Mouse (Mus musculus) neural tube, embryonic 14.5 days (tissue): ENCODE results near the gene Mapt. TPM values are rescaled to one million over a fixed set of nuclear protein-coding genes. Genes with fewer than 3 reads are reported as not detected.

Experiments used
- ATAC-seq: fragments of 200-750 bp; cut with Nextera tagmentation; 2 replicates; pipeline ENCODE4 v1.8.0; 2017; ENCODE audit warnings: low read depth, mild to moderate bottlenecking, moderate TSS enrichment, moderate library complexity
- H3K27ac ChIP-seq: fragments of 300-500 bp; sonication (generic); 2 replicates; pipeline ENCODE4 v1.5.1; 2014; ENCODE audit warnings: low read depth, mild to moderate bottlenecking, control low read depth, low read length, moderate library complexity, mixed read lengths
- H3K27me3 ChIP-seq: fragments of 300-500 bp; sonication (generic); 2 replicates; pipeline ENCODE4 v1.6.1; 2014; ENCODE audit warnings: low read length; ENCODE audit not compliant: control insufficient read depth, insufficient read depth
- H3K36me3 ChIP-seq: fragments of 300-500 bp; sonication (generic); 2 replicates; pipeline ENCODE4 v1.6.1; 2014; ENCODE audit warnings: low read length, mixed read lengths; ENCODE audit not compliant: control insufficient read depth, insufficient read depth
- H3K4me1 ChIP-seq: fragments of 300-500 bp; sonication (generic); 2 replicates; pipeline ENCODE4 v1.6.1; 2014; ENCODE audit warnings: low read length; ENCODE audit not compliant: control insufficient read depth, insufficient read depth
- H3K4me2 ChIP-seq: fragments of 300-500 bp; sonication (generic); 2 replicates; pipeline ENCODE4 v1.6.1; 2014; ENCODE audit warnings: mild to moderate bottlenecking, low read depth, low read length, control low read depth
- H3K4me3 ChIP-seq: fragments of 300-500 bp; sonication (generic); 2 replicates; pipeline ENCODE4 v1.5.1; 2014; ENCODE audit warnings: low read depth, low read length, control low read depth, mixed read lengths
- H3K9ac ChIP-seq: fragments of 300-500 bp; sonication (generic); replicated peaks from 2 replicates; pipeline ENCODE4 v1.6.1; 2014; ENCODE audit warnings: low read depth, mild to moderate bottlenecking, control low read depth, low read length, mixed read lengths
- H3K9me3 ChIP-seq: fragments of 300-500 bp; sonication (generic); 2 replicates; pipeline ENCODE4 v1.6.1; 2016; ENCODE audit warnings: low read length; ENCODE audit not compliant: control insufficient read depth
- WGBS: fragments of 180-500 bp; shearing (Covaris S2); extraction: QIAGEN DNeasy Blood & Tissue Kit; methylation state at CpG from one replicate; pipeline ENCODE4 v1.1.7; 2014; 5-methylcytosine and 5-hydroxymethylcytosine counted together
- polyA plus RNA-seq: library from polyadenylated mRNA; unstranded; fragments of >200 nt; fragmentation: Nextera tagmentation; extraction: Ambion mirVana; gene quantifications from 2 replicates; pipeline ENCODE4 v1.2.1, GENCODE M21; 2014

Mapt gene
- polyA plus RNA-seq, 1 experiment from 2014 or later = 1,009 TPM

GRCm38 (mm10) chr11:104295656-104296055, 64.5 kb downstream of the Mapt start:
- Histone ChIP-seq H3K9me3 (no peaks in the 10 kb centered on the region), H3K4me3 (no peak overlapping the region), H3K4me2 (no peak overlapping the region), H3K9ac (no peak overlapping the region), H3K36me3 (peaks cover 23% of the 10 kb centered on the region), H3K4me1 (no peaks in the 10 kb centered on the region), H3K27ac (no peak overlapping the region), H3K27me3 (no peaks in the 10 kb centered on the region)
- 36% methylated on average over 6 of the region's 6 CpGs for WGBS
- ATAC-seq = no peak

DNA sequence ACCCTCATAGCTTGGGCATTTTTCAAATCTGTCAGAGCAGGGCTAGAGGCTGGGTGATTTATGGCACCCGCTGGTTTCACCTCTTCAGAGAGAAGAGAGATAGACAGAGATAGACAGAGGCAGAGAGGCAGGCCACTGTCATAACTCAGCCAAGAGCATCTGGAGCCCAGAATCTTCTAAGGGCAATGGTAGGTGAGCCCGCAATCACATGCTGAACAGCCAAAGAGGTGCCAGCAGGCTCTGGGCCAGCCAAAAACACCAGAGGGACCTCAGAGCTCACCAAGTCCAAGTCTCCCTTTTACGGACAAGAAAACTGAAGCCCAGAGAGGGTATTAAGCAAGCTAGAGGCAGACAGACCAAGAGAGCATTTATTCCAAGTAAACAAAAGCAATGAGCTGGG, 66.5 kb downstream of the Mapt start:
- Histone ChIP-seq H3K9me3 (no peaks in the 10 kb centered on the region), H3K27me3 (no peaks in the 10 kb centered on the region), H3K4me3 (no peak overlapping the region), H3K9ac (no peak overlapping the region), H3K4me1 (no peaks in the 10 kb centered on the region), H3K27ac (no peak overlapping the region), H3K36me3 (peaks cover 23% of the 10 kb centered on the region), H3K4me2 (no peak overlapping the region)
- 76% methylated on average over 3 of the region's 3 CpGs for WGBS
- ATAC-seq = no peak

- peaks cover 22% of the 10 kb centered on the region for H3K36me3 ChIP-seq
- no peak overlapping the region for H3K27ac ChIP-seq
- WGBS = 54% methylated on average over 12 of the region's 12 CpGs
- no peaks in the 10 kb centered on the region for H3K27me3 ChIP-seq
- no peak for ATAC-seq
- no peak overlapping the region for H3K9ac ChIP-seq
- H3K9me3 ChIP-seq = no peaks in the 10 kb centered on the region
- H3K4me2 ChIP-seq = no peak overlapping the region
- no peak overlapping the region for H3K4me3 ChIP-seq
- no peaks in the 10 kb centered on the region for H3K4me1 ChIP-seq
Measured at GRCm38 (mm10) chr11:104302628-104303027, 71.4 kb downstream of the Mapt start.

DNA sequence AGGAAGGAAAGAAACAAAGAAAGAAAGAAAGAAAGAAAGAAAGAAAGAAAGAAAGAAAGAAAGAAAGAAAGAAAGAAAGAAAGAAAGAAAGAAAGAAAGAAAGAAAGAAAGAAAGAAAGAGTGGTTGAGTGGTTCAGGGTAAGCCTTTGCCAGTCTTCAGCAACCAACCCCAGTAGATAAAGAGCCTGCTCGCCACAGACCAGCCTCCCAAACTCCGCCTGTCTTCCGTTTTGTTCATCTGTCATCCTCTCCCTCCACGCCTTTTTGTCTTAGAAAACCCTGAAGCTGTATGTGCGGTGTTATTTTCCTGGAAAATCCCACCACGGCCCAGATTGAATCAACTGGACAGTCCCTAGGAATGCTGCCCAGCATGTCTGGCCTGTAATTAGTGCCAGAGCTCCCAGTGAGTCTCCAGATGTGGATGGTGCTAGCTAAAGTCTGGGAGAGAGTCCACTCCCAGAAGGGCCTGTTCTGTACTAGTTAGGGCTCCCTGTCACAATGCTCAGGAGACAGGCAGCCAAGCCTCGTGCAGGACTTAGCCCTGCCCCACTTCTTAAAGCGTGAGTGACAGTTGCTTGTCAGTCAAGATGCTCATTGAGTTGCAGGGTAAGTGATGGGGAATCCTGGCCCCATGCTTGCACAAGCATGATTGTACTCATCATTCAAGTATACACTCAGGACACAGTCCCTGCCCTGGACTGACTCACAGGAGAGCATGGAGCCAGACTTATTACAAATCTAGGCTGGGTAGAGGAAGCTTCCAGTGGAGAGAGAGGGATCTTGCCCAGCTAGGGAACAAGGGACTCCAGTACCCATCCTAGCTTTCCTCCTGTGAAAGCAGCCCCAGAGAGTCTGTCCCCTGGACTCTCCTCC, 72.1 kb downstream of the Mapt start:
- no peak for ATAC-seq
- Histone ChIP-seq H3K9me3 (no peaks in the 10 kb centered on the region), H3K9ac (no peak overlapping the region), H3K36me3 (peaks cover 21% of the 10 kb centered on the region), H3K27me3 (no peaks in the 10 kb centered on the region), H3K4me3 (no peak overlapping the region), H3K4me1 (no peaks in the 10 kb centered on the region), H3K4me2 (no peak overlapping the region), H3K27ac (no peak overlapping the region)
- 72% methylated on average over 8 of the region's 8 CpGs for WGBS

- no peak overlapping the region for H3K4me3 ChIP-seq
- no peaks in the 10 kb centered on the region for H3K4me1 ChIP-seq
- no peak overlapping the region for H3K4me2 ChIP-seq
- no peak overlapping the region for H3K9ac ChIP-seq
- H3K9me3 ChIP-seq = no peaks in the 10 kb centered on the region
- no peaks in the 10 kb centered on the region for H3K27me3 ChIP-seq
- WGBS = 89% methylated on average over 7 of the region's 7 CpGs
- ATAC-seq = no peak
- H3K27ac ChIP-seq = no peak overlapping the region
- peaks cover 16% of the 10 kb centered on the region for H3K36me3 ChIP-seq
Measured at GRCm38 (mm10) chr11:104305711-104306110, 74.5 kb downstream of the Mapt start.

DNA sequence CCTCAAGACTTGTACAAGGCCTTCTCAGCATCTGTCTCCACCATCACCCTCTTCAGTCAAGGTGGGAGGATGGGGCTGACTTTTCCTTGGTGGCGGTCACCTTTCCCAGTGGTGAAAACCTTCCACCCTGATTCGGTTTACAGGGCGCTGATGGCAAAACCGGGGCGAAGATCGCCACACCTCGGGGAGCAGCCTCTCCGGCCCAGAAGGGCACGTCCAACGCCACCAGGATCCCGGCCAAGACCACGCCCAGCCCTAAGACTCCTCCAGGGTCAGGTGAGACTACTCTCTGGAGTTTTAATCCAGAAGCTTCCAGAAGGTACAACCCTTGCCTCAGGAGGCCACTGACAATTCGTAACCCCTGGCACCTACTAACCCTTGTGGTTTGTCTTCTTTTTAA, 75.3 kb downstream of the Mapt start:
- no peak overlapping the region for H3K4me3 ChIP-seq
- H3K4me1 ChIP-seq = no peaks in the 10 kb centered on the region
- peaks cover 16% of the 10 kb centered on the region for H3K36me3 ChIP-seq
- no peak overlapping the region for H3K4me2 ChIP-seq
- H3K9ac ChIP-seq = no peak overlapping the region
- WGBS = 94% methylated on average over 13 of the region's 13 CpGs
- H3K27me3 ChIP-seq = no peaks in the 10 kb centered on the region
- no peak for ATAC-seq
- no peaks in the 10 kb centered on the region for H3K9me3 ChIP-seq
- H3K27ac ChIP-seq = no peak overlapping the region

- 71% methylated on average over 4 of the region's 4 CpGs for WGBS
- H3K4me2 ChIP-seq = no peak overlapping the region
- H3K27me3 ChIP-seq = no peaks in the 10 kb centered on the region
- no peak for ATAC-seq
- peaks cover 16% of the 10 kb centered on the region for H3K36me3 ChIP-seq
- H3K9ac ChIP-seq = no peak overlapping the region
- H3K4me3 ChIP-seq = no peak overlapping the region
- H3K4me1 ChIP-seq = no peaks in the 10 kb centered on the region
- no peak overlapping the region for H3K27ac ChIP-seq
- no peaks in the 10 kb centered on the region for H3K9me3 ChIP-seq
Measured at GRCm38 (mm10) chr11:104307136-104307535, 75.9 kb downstream of the Mapt start.

GRCm38 (mm10) chr11:104309377-104310225, 78.4 kb downstream of the Mapt start:
- Histone ChIP-seq H3K4me2 (no peak overlapping the region), H3K36me3 (peaks cover 27% of the 10 kb centered on the region), H3K4me1 (no peaks in the 10 kb centered on the region), H3K9me3 (no peaks in the 10 kb centered on the region), H3K4me3 (no peak overlapping the region), H3K9ac (no peak overlapping the region), H3K27ac (no peak overlapping the region), H3K27me3 (no peaks in the 10 kb centered on the region)
- 39% methylated on average over 12 of the region's 12 CpGs for WGBS
- ATAC-seq = no peak
